Mouse (Mus musculus): ENCODE measurements around the gene Zfp148. TPM values are rescaled to one million over a fixed set of nuclear protein-coding genes. Genes with fewer than 3 reads are reported as not detected.

Zfp148 gene
- polyA plus RNA-seq, 1 experiment from 2014 or later = 36.6 TPM

DNA sequence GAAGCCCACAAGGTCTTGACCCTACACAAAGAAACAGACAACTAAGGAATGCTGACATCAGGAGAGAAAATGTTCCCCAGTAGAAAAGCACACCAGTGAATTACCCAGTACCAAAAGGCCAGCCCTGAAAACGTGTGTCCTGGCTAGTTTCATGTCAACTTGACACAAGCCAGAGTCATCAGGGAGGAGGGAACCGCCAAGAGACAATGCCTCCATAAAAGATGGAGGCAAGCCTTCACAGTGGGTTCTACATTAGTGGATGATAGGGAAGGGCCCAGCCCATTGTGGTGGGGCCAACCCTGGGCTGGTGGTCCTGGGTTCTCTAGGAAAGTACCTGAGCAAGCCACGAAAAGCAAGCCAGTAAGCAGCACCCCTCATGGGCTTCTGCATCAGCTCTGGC, 34.3 kb upstream of the Zfp148 start:
- Histone ChIP-seq H3K27me3 (replicated peaks) (no peaks in the 10 kb centered on the region), H3K9me3 (no peaks in the 10 kb centered on the region), H3K4me2 (no peak overlapping the region), H3K9ac (no peak overlapping the region), H3K27ac (replicated peaks) (peak overlapping the region; percentile 34; the same call in 1 of the 2 replicates), H3K4me3 (no peak overlapping the region), H3K4me1 (peaks cover 11% of the 10 kb centered on the region), H3K36me3 (no peaks in the 10 kb centered on the region)
- WGBS = 19% methylated on average over 3 of the region's 3 CpGs
- ATAC-seq (ENCODE audit: extremely low read depth, insufficient number of reproducible peaks, low FRiP score, low TSS enrichment) = no peak

- peaks cover 11% of the 10 kb centered on the region for H3K4me1 ChIP-seq
- H3K36me3 ChIP-seq = no peaks in the 10 kb centered on the region
- no peaks in the 10 kb centered on the region for H3K27me3 ChIP-seq (replicated peaks)
- H3K9me3 ChIP-seq = no peaks in the 10 kb centered on the region
- no peak overlapping the region for H3K9ac ChIP-seq
- no peak overlapping the region for H3K4me3 ChIP-seq
- ATAC-seq (ENCODE audit: extremely low read depth, insufficient number of reproducible peaks, low FRiP score, low TSS enrichment) = no peak
- no peak overlapping the region for H3K27ac ChIP-seq (replicated peaks)
- WGBS = 66% methylated on average over 5 of the region's 5 CpGs
- H3K4me2 ChIP-seq = no peak overlapping the region
Observed at GRCm38 (mm10) chr16:33347134-33347533, 33.5 kb upstream of the Zfp148 start.

- no peaks in the 10 kb centered on the region for H3K4me1 ChIP-seq
- WGBS = 60% methylated on average over 6 of the region's 6 CpGs
Observed at GRCm38 (mm10) chr16:33357805-33358204, 22.8 kb upstream of the Zfp148 start.

GRCm38 (mm10) chr16:33365772-33366171, 14.9 kb upstream of the Zfp148 start:
- no peak overlapping the region for H3K4me2 ChIP-seq
- H3K9me3 ChIP-seq = peaks cover 3% of the 10 kb centered on the region; the same call in 1 of the 2 replicates
- peak overlapping the region; percentile 28 for H3K9ac ChIP-seq
- no peak for ATAC-seq (ENCODE audit: extremely low read depth, insufficient number of reproducible peaks, low FRiP score, low TSS enrichment)
- 55% methylated on average over 6 of the region's 6 CpGs for WGBS
- H3K36me3 ChIP-seq = no peaks in the 10 kb centered on the region
- H3K27ac ChIP-seq (replicated peaks) = peak overlapping the region; percentile 59
- no peaks in the 10 kb centered on the region for H3K27me3 ChIP-seq (replicated peaks)
- H3K4me1 ChIP-seq = peaks cover 18% of the 10 kb centered on the region
- H3K4me3 ChIP-seq = no peak overlapping the region

More at GRCm38 (mm10) chr16:33357805-33358204, 22.8 kb upstream of the Zfp148 start:
- no peaks in the 10 kb centered on the region for H3K27me3 ChIP-seq (replicated peaks)
- H3K9me3 ChIP-seq = no peaks in the 10 kb centered on the region
- no peak overlapping the region for H3K4me2 ChIP-seq
- no peaks in the 10 kb centered on the region for H3K36me3 ChIP-seq
- H3K9ac ChIP-seq = no peak overlapping the region
- ATAC-seq (ENCODE audit: extremely low read depth, insufficient number of reproducible peaks, low FRiP score, low TSS enrichment) = no peak
- H3K4me3 ChIP-seq = no peak overlapping the region
- H3K27ac ChIP-seq (replicated peaks) = no peak overlapping the region

DNA sequence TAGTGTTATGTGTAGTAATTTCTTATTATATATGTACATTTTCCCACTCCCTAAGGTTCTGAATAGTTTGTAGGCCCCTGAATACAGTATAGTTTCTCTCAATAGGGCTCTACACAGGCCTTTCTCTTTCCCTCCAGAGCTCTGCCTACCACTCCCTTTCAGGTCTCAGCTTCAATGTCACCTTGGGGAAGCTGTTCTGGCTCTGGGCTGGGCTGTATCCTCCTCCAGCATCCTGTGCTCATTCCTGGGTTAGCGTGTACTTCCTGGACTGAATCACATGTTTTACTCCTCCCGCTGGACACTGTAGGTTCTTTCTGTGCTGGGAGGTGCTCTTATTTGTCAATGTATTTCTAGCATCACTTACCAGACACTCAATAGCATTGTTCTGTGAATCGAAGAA, 12.0 kb upstream of the Zfp148 start:
- no peaks in the 10 kb centered on the region for H3K36me3 ChIP-seq

DNA sequence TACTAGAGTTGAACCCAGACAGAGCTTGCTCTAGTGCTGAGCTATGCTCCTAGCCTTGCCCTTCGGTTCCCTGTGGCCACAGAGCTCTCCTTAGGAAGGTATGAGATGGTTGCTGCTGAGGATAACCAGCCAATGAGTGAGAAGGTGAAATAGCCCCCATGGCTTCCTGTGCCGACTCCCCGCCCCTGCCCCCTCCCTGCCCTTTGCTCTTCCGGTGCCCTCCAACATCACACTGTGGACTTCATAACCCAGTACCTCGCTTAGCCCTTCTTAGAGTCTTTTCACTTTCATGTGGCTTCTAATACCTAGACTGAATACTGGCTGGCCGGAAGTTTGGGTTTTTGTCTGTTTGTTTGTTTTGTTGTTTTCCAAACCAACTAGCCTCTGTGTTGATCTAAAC, 9.8 kb upstream of the Zfp148 start:
- Histone ChIP-seq H3K9me3 (no peaks in the 10 kb centered on the region), H3K4me2 (no peak overlapping the region), H3K4me3 (no peak overlapping the region), H3K36me3 (no peaks in the 10 kb centered on the region), H3K9ac (no peak overlapping the region), H3K27ac (replicated peaks) (no peak overlapping the region), H3K4me1 (peaks cover 11% of the 10 kb centered on the region), H3K27me3 (replicated peaks) (no peaks in the 10 kb centered on the region)
- WGBS = 48% methylated on average over 6 of the region's 6 CpGs
- no peak for ATAC-seq (ENCODE audit: extremely low read depth, insufficient number of reproducible peaks, low FRiP score, low TSS enrichment)

More for the DNA sequence above, 12.0 kb upstream of the Zfp148 start:
- Histone ChIP-seq H3K4me3 (no peak overlapping the region), H3K4me1 (peaks cover 18% of the 10 kb centered on the region), H3K9ac (0 out of 2 replicates have a peak overlapping the region, but pooled peaks have one; percentile 54), H3K27ac (replicated peaks) (peak overlapping the region; percentile 25; the same call in 1 of the 2 replicates), H3K4me2 (no peak overlapping the region), H3K9me3 (no peaks in the 10 kb centered on the region), H3K27me3 (replicated peaks) (no peaks in the 10 kb centered on the region)
- ATAC-seq (ENCODE audit: extremely low read depth, insufficient number of reproducible peaks, low FRiP score, low TSS enrichment) = no peak
- WGBS = 50% methylated on average over 3 of the region's 3 CpGs

DNA sequence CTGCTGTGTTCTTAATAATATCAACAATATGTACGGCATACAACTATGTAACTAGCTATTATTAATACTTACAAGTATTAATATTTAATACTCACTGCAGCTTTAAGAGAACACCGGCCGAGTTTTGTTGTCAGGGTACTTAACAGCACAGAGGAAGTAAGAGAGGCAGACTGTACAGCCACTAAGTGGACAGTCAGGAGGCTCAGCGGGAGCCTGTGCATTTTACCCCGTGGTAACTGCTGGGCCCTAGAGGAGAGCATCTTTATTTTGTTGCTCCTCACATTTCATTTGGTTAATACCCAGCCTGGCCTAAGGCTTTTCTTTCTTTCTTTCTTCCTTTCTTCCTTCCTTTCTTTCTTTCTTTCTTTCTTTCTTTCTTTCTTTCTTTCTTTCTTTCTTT, 8.0 kb upstream of the Zfp148 start:
- Histone ChIP-seq H3K4me2 (no peak overlapping the region), H3K9me3 (no peaks in the 10 kb centered on the region), H3K36me3 (no peaks in the 10 kb centered on the region), H3K27me3 (replicated peaks) (no peaks in the 10 kb centered on the region), H3K4me1 (0 out of 2 replicates have a peak, but pooled peaks cover 5% of the 10 kb centered on the region), H3K9ac (no peak overlapping the region), H3K4me3 (no peak overlapping the region), H3K27ac (replicated peaks) (no peak overlapping the region)
- WGBS = 56% methylated on average over 5 of the region's 5 CpGs
- ATAC-seq (ENCODE audit: extremely low read depth, insufficient number of reproducible peaks, low FRiP score, low TSS enrichment) = no peak

DNA sequence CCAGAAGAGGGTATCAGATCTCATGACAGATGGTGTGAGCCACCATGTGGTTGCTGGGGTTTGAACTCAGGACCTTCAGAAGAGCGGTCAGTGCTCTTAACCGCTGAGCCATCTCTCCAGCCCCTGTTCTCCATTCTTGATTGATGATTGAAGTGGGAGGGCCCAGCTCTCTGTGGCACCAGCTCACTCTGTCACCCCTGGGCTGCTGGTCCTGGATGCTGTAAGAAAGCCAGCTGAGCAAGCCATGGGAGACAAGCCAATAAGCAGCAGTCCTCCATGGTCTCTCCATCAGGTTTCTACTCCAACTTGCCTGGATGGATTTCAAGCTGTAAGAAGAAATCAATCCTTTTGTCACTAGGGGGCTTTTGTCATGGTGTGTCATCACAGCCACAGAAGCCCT, 7.3 kb upstream of the Zfp148 start:
- 0 out of 2 replicates have a peak, but pooled peaks cover 5% of the 10 kb centered on the region for H3K4me1 ChIP-seq
- H3K4me3 ChIP-seq = no peak overlapping the region
- ATAC-seq (ENCODE audit: extremely low read depth, insufficient number of reproducible peaks, low FRiP score, low TSS enrichment) = no peak
- H3K27ac ChIP-seq (replicated peaks) = no peak overlapping the region
- no peaks in the 10 kb centered on the region for H3K27me3 ChIP-seq (replicated peaks)
- H3K9me3 ChIP-seq = no peaks in the 10 kb centered on the region
- WGBS = 87% methylated on average over 2 of the region's 2 CpGs
- H3K9ac ChIP-seq = no peak overlapping the region
- no peaks in the 10 kb centered on the region for H3K36me3 ChIP-seq
- no peak overlapping the region for H3K4me2 ChIP-seq

GRCm38 (mm10) chr16:33376266-33376665, 4.4 kb upstream of the Zfp148 start:
- Histone ChIP-seq H3K4me1 (peaks cover 9% of the 10 kb centered on the region), H3K36me3 (no peaks in the 10 kb centered on the region), H3K9me3 (no peaks in the 10 kb centered on the region), H3K27me3 (replicated peaks) (no peaks in the 10 kb centered on the region), H3K9ac (no peak overlapping the region), H3K4me2 (no peak overlapping the region), H3K4me3 (no peak overlapping the region), H3K27ac (replicated peaks) (no peak overlapping the region)
- WGBS = 81% methylated on average over 5 of the region's 5 CpGs
- no peak for ATAC-seq (ENCODE audit: extremely low read depth, insufficient number of reproducible peaks, low FRiP score, low TSS enrichment)

- no peak for ATAC-seq (ENCODE audit: extremely low read depth, insufficient number of reproducible peaks, low FRiP score, low TSS enrichment)
- Histone ChIP-seq H3K27ac (replicated peaks) (peak overlapping the region; percentile 94), H3K9ac (peak overlapping the region; percentile 98), H3K36me3 (peaks cover 2% of the 10 kb centered on the region; the same call in 1 of the 2 replicates), H3K4me2 (peak overlapping the region; percentile 96), H3K4me3 (peak overlapping the region; percentile 87), H3K27me3 (replicated peaks) (no peaks in the 10 kb centered on the region), H3K9me3 (no peaks in the 10 kb centered on the region), H3K4me1 (peaks cover 24% of the 10 kb centered on the region)
- 66% methylated on average over 6 of the region's 6 CpGs for WGBS
Observed at GRCm38 (mm10) chr16:33379219-33379943, 1.3 kb upstream of the Zfp148 start.

DNA sequence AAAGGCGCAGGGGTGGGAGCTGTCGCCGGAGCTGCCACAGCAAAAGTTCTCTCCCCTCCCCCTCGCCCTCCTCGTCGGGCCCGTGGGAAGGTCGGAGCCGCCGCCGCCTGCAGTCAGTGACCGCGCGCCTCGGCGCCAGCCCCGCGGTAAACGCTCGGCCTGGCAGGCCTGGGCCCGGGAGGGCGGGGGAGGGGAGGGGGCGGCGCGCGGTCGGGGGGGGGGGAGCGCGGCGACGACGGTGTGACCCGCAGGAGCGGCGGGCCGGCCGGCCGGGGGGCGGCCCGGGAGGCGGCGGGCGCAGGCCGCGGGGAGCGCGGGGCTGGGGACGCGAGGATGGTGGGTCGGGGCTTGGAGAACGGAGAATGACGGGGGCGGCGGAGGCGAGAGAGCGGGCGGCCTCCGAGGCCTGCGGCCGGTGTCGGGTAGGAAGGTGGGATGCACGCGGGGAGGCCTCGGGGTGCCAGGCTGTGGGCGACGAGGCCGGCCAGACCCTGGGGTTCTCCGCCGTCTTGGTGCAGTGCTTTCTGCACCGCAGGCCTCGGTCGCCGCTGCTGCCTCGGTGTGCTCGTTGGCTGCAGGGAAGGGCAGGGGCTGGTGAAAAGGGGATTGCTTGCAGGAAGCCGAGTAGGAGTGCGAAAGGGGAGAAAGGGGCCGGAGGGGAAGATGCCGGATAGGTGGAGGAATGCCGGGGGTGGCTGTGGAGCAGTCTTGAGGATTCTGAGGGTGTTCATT, 412 bp downstream of the Zfp148 start:
- Histone ChIP-seq H3K9ac (peak overlapping the region; percentile 98), H3K36me3 (peaks cover 2% of the 10 kb centered on the region; the same call in 1 of the 2 replicates), H3K4me3 (peak overlapping the region; percentile 87), H3K4me2 (peak overlapping the region; percentile 96), H3K27me3 (replicated peaks) (no peaks in the 10 kb centered on the region), H3K9me3 (no peaks in the 10 kb centered on the region), H3K27ac (replicated peaks) (peak overlapping the region; percentile 94), H3K4me1 (peaks cover 35% of the 10 kb centered on the region)
- ATAC-seq (ENCODE audit: extremely low read depth, insufficient number of reproducible peaks, low FRiP score, low TSS enrichment) = peak; percentile 38; the same call in 1 of the 2 replicates
- under 1% methylated on average over 41 of the region's 80 CpGs for WGBS

Measured in heart, embryonic 13.5 days (tissue).